In genomic region chr11:116036671-116037070, GRCm38 (mm10) we compare ENCODE assay signal across 27 mouse cellular contexts.
"Had no signal": no experiment of that assay in that cellular context is flagged by ENCODE, and none has a peak within 500 bp of the region (broad histone marks: within the 10 kb centered on the region; RNA-seq: fewer than 3 reads in every experiment).

No protein-coding gene starts in this region.

- H3K4me3 ChIP-seq: embryonic facial prominence, embryonic 10.5 days; embryonic facial prominence, embryonic 12.5 days; embryonic facial prominence, embryonic 13.5 days; embryonic facial prominence, embryonic 15.5 days; erythroblast, embryonic 14.5 days; forebrain, embryonic 10.5 days; forebrain, embryonic 12.5 days; forebrain, embryonic 13.5 days; forebrain, embryonic 15.5 days; gastrocnemius, adult 2 months; heart, adult 2 months had no signal

- H3K27ac ChIP-seq: embryonic facial prominence, embryonic 10.5 days; embryonic facial prominence, embryonic 12.5 days; embryonic facial prominence, embryonic 13.5 days; embryonic facial prominence, embryonic 15.5 days; forebrain, embryonic 10.5 days; forebrain, embryonic 12.5 days; forebrain, embryonic 13.5 days; forebrain, embryonic 15.5 days; gastrocnemius, adult 2 months; heart, adult 2 months had no signal

- H3K4me2 ChIP-seq: embryonic facial prominence, embryonic 12.5 days; embryonic facial prominence, embryonic 13.5 days; embryonic facial prominence, embryonic 15.5 days; forebrain, embryonic 12.5 days; forebrain, embryonic 13.5 days; forebrain, embryonic 15.5 days had no signal

- H3K9ac ChIP-seq: embryonic facial prominence, embryonic 12.5 days; embryonic facial prominence, embryonic 13.5 days; embryonic facial prominence, embryonic 15.5 days; forebrain, embryonic 12.5 days; forebrain, embryonic 13.5 days; forebrain, embryonic 15.5 days; forebrain, postnatal 0 days had no signal

- H3K27me3 ChIP-seq: embryonic facial prominence, embryonic 12.5 days; embryonic facial prominence, embryonic 13.5 days; embryonic facial prominence, embryonic 15.5 days; forebrain, embryonic 12.5 days; forebrain, embryonic 13.5 days; forebrain, embryonic 15.5 days had no signal

- DNase-seq: cerebellum, adult 9-10 months; cerebellum, adult 9-11 months; cerebellum, postnatal 10 days; cerebellum, postnatal 14 days; cerebellum, postnatal 25 days; cerebellum, postnatal 36 days; embryo, embryonic 11 days; forebrain, postnatal 0 days; gastrocnemius, adult 2 months; gastrocnemius, postnatal 10 days; gastrocnemius, postnatal 14 days; gastrocnemius, postnatal 25 days; gastrocnemius, postnatal 36 days; heart, adult 11 months; heart, adult 18-20 months; heart, adult 2 months had no signal

- H3K9me3 ChIP-seq: embryonic facial prominence, embryonic 10.5 days; embryonic facial prominence, embryonic 12.5 days; embryonic facial prominence, embryonic 13.5 days; embryonic facial prominence, embryonic 15.5 days; forebrain, embryonic 12.5 days; forebrain, embryonic 13.5 days; forebrain, embryonic 15.5 days had no signal

- ATAC-seq: forebrain, embryonic 13.5 days; forebrain, embryonic 14.5 days; forebrain, embryonic 15.5 days; forebrain, embryonic 16.5 days; forebrain, postnatal 0 days had no signal
